Mouse (Mus musculus): ENCODE data around the gene Il17rc. TPM values are rescaled to one million over a fixed set of nuclear protein-coding genes. Genes with fewer than 3 reads are reported as not detected.

The Il17rc gene
- polyA plus RNA-seq, 1 experiment: 10.2 TPM

DNA sequence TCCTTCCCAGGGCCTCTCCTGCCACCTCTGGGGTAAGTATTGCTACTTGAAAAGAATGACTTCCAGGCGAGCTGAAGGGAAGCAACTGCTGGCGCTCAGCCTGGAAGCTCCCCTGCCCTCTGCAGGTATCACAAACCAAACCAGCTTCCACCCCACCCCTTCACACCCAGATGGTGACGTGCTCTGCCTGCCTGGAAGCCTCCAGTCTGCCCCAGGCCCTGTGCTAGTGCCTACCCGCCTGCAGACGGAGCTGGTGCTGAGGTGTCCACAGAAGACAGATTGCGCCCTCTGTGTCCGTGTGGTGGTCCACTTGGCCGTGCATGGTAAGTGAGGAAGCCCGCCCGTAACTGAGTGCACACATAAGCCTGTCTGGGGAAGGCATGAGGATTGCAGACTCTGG, 834 bp downstream of the Il17rc start:
- Histone ChIP-seq H3K4me1 (ENCODE audit: control insufficient read depth, insufficient read depth, insufficient read length, low read length) (peaks cover 15% of the 10 kb centered on the region), H3K4me3 (ENCODE audit: insufficient read depth, low read depth, low read length) (peak overlapping the region; percentile 61; the same call in 1 of the 2 replicates), H3K27ac (replicated peaks; ENCODE audit: low read depth, low read length) (no peak overlapping the region)

DNA sequence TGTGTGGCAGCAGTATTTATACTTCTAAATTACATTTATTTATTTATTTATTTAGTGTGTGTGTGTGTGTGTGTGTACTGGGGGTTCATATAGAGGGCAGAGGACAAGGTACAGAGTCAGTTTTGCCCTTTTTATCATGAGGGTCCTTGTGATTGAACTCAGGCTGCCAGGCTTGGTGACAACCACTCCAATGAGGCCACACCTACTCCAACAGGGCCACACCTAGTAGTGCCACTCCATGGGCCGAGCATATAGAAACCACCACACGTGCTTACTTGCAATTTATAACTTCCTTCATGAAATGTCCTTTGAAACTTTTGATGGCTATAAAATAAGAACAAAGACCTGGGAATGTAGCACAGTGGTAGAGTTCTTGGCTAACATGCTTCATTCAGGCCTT, 2.0 kb downstream of the Il17rc start:
- Histone ChIP-seq H3K27ac (replicated peaks; ENCODE audit: low read depth, low read length) (no peak overlapping the region), H3K4me1 (ENCODE audit: control insufficient read depth, insufficient read depth, insufficient read length, low read length) (peaks cover 15% of the 10 kb centered on the region), H3K4me3 (ENCODE audit: insufficient read depth, low read depth, low read length) (no peak overlapping the region)

DNA sequence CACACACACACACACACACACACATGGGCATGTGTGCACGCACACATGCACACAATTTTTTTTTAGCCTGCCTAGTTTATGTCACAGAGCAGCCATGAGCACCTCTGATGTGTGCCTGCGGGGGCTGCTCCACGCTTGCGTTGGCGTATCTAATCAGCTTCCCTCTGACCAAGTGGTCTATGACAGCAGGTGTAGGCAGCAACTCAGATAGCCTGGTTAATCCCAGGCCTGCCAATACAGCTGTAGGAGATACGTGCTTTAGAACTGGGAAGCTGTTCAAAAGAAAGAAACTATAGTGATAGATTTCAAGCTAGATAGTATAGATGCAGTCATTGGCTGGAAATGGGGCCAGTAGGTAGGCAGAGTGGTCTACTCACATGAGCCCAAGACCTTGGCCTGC, 2.5 kb downstream of the Il17rc start:
- peaks cover 15% of the 10 kb centered on the region for H3K4me1 ChIP-seq (ENCODE audit: control insufficient read depth, insufficient read depth, insufficient read length, low read length)
- H3K27ac ChIP-seq (replicated peaks; ENCODE audit: low read depth, low read length): no peak overlapping the region

DNA sequence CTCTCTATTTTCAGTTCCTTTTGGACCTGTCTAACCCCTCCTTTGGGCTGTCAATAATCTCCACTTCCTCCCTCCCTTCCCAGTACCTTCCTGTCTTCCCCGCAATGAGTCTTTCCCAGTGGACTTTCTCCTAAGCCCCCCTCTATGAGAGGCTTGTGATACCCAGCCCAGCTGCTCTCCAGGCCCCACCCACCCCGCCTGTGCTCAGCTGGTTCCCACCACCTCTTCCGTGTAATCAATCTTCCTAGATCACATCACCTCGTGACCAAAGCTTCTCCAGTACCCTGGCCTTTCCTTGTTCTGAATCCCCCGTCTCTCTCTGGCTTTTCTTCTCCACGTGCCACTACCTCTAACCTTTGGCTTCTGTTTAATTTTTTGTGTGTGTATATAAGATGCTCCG, 6.1 kb downstream of the Il17rc start:
- Histone ChIP-seq H3K27ac (replicated peaks; ENCODE audit: low read depth, low read length) (no peak overlapping the region), H3K4me3 (ENCODE audit: insufficient read depth, low read depth, low read length) (no peak overlapping the region), H3K4me1 (ENCODE audit: control insufficient read depth, insufficient read depth, insufficient read length, low read length) (peaks cover 6% of the 10 kb centered on the region; the same call in 1 of the 2 replicates)

More for the DNA sequence above, 2.5 kb downstream of the Il17rc start:
- no peak overlapping the region for H3K4me3 ChIP-seq (ENCODE audit: insufficient read depth, low read depth, low read length)

DNA sequence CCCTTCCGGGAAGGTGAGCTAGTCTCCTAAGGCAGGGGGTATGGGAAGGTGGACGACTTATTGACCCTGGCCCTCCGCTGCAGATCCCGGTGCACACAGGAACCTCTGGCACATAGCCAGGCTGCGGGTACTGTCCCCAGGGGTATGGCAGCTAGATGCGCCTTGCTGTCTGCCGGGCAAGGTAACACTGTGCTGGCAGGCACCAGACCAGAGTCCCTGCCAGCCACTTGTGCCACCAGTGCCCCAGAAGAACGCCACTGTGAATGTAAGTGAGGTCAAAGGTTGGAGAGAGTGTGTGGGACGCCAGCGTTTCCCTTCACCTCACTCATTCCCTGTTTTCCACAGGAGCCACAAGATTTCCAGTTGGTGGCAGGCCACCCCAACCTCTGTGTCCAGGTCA, 7.7 kb downstream of the Il17rc start:
- H3K27ac ChIP-seq (replicated peaks; ENCODE audit: low read depth, low read length): no peak overlapping the region
- peaks cover 10% of the 10 kb centered on the region; the same call in 1 of the 2 replicates for H3K4me1 ChIP-seq (ENCODE audit: control insufficient read depth, insufficient read depth, insufficient read length, low read length)
- no peak overlapping the region for H3K4me3 ChIP-seq (ENCODE audit: insufficient read depth, low read depth, low read length)

DNA sequence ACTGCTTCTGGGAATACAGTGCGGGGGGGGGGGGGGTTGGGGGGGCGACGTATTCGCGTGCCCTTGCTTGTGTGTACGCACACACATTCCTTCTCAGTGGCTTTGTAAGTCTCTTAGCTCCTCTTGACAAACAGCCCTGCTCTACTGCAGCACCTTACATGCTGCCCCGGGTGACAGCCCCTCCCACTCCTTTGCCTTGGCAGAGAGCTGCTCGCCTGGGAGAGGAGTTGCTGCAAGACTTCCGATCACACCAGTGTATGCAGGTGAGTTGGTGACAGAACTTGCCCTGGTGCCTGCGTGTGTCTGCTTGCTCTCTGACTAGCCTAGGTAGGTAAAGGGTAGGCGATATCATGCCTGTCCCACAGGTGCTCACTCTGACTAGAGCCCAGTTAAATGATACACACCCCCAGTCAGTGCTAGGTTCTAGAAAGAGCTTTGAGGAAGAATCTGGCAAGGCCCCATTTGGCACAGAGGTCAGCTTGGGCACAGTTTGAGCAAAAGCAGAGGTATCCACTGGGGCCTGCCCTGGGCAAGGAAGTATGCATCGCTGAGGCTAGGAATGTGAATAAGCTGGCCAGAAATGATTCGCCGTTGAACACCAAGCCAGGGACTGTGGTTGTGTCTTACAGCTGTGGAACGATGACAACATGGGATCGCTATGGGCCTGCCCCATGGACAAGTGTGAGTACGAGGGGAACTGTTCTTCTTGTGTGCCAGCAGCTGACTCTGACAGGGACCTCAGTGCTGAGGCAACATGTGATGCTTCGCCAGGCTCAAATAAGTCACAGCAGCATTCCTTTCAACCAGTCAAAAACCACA, 9.5 kb downstream of the Il17rc start:
- Histone ChIP-seq H3K4me3 (ENCODE audit: insufficient read depth, low read depth, low read length) (no peak overlapping the region), H3K27ac (replicated peaks; ENCODE audit: low read depth, low read length) (peak overlapping the region; percentile 56), H3K4me1 (ENCODE audit: control insufficient read depth, insufficient read depth, insufficient read length, low read length) (peaks cover 10% of the 10 kb centered on the region; the same call in 1 of the 2 replicates)

DNA sequence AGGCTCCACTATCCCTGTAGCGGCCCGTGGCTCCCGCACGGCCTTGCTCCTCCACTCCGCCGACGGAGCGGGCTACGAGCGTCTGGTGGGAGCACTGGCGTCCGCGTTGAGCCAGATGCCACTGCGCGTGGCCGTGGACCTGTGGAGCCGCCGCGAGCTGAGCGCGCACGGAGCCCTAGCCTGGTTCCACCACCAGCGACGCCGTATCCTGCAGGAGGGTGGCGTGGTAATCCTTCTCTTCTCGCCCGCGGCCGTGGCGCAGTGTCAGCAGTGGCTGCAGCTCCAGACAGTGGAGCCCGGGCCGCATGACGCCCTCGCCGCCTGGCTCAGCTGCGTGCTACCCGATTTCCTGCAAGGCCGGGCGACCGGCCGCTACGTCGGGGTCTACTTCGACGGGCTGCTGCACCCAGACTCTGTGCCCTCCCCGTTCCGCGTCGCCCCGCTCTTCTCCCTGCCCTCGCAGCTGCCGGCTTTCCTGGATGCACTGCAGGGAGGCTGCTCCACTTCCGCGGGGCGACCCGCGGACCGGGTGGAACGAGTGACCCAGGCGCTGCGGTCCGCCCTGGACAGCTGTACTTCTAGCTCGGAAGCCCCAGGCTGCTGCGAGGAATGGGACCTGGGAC, 11.4 kb downstream of the Il17rc start:
- peak overlapping the region; percentile 39 for H3K27ac ChIP-seq (replicated peaks; ENCODE audit: low read depth, low read length)
- peak overlapping the region; percentile 75 for H3K4me3 ChIP-seq (ENCODE audit: insufficient read depth, low read depth, low read length)
- peaks cover 16% of the 10 kb centered on the region for H3K4me1 ChIP-seq (ENCODE audit: control insufficient read depth, insufficient read depth, insufficient read length, low read length)

DNA sequence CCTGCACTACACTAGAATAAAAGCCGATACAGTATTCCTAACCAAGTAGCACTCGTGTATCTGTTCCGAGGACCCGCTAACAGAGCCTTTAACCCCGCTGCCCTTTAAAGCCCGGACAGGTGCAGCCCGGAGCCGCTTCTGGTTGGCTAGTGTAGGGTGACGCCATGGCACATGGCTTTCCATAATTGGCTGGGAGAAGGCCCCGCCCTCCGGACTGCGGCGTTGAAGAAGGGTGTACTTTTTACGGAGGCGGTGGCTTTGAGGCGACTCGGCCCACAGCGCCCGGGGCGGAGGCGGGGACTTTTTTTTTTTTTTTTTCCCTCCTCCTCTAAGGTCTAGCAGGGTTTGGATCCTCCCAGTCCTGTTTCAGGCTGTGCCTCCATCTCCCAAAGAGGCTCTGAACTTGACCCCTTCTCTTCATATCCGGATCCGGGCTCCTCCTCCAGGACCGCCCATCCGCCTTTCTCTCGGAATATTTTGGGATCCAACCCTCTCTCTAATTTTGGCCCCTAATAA, 11.9 kb downstream of the Il17rc start, which contains the start of gene Creld1:
TSS of gene Creld1 (plus strand) at position 198 of the 516 bp plus-strand sequence.
- Histone ChIP-seq H3K27ac (replicated peaks; ENCODE audit: low read depth, low read length) (peak within 1 kb of the TSS; percentile 78), H3K4me1 (ENCODE audit: control insufficient read depth, insufficient read depth, insufficient read length, low read length) (peaks cover 18% of the 10 kb centered on the region), H3K4me3 (ENCODE audit: insufficient read depth, low read depth, low read length) (peak within 1 kb of the TSS; percentile 75)

DNA sequence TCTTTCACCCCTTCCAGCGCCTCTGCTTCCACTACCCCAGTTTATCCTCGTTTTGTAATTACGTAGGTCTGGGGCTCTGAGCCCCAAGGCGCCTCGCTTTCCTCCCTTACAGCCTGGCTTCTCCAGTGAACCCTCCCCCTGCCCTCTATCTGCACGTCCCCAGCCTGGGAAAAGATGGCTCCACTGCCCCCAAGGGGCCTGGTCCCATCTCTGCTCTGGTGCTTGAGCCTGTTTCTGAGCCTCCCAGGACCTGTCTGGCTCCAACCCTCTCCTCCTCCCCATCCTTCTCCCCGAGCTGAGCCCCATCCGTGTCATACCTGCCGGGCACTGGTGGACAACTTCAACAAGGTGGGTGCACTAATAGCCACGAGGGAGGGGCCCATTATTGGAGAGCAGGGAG, 12.5 kb downstream of the Il17rc start:
- peak overlapping the region; percentile 65 for H3K4me3 ChIP-seq (ENCODE audit: insufficient read depth, low read depth, low read length)
- H3K4me1 ChIP-seq (ENCODE audit: control insufficient read depth, insufficient read depth, insufficient read length, low read length): peaks cover 18% of the 10 kb centered on the region
- H3K27ac ChIP-seq (replicated peaks; ENCODE audit: low read depth, low read length): peak overlapping the region; percentile 78

DNA sequence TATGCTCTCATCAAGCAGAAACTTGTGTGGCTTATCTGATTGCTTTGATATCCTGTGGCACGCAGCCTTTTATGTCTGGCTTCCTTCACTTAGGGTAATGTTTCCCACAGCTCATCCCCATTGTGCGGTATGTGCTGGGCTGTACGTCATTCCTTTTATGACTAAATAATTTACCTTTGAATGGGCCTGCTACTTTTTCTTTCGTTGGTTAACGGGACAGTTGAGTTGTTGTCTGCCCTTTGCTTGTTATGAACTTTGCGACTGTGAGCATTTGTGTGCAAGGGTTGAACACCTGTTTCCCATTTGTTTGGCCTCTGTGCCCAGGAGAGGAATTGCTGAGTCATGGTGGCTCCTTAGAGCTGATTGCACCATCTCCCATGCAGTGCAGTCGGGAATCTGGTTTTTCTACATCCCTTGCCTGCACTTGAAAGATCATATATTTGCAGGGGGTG, 15.9 kb downstream of the Il17rc start:
- Histone ChIP-seq H3K4me1 (ENCODE audit: control insufficient read depth, insufficient read depth, insufficient read length, low read length) (peaks cover 13% of the 10 kb centered on the region), H3K4me3 (ENCODE audit: insufficient read depth, low read depth, low read length) (no peak overlapping the region), H3K27ac (replicated peaks; ENCODE audit: low read depth, low read length) (peak overlapping the region; percentile 70)

DNA sequence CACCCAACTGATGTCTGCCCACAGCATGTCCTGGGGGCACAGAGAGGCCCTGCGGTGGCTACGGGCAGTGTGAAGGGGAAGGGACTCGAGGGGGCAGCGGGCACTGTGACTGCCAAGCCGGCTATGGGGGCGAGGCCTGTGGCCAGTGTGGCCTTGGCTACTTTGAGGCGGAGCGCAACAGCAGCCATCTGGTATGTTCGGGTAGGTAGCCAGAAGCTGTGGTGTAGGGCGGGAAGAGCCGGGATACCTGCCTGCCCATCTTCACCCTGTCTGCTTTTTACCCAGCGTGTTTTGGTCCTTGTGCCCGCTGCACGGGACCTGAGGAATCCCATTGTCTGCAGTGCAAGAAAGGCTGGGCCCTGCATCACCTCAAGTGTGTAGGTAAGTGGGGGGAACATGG, 18.2 kb downstream of the Il17rc start:
- Histone ChIP-seq H3K4me1 (ENCODE audit: control insufficient read depth, insufficient read depth, insufficient read length, low read length) (peaks cover 8% of the 10 kb centered on the region; the same call in 1 of the 2 replicates), H3K4me3 (ENCODE audit: insufficient read depth, low read depth, low read length) (no peak overlapping the region), H3K27ac (replicated peaks; ENCODE audit: low read depth, low read length) (no peak overlapping the region)

DNA sequence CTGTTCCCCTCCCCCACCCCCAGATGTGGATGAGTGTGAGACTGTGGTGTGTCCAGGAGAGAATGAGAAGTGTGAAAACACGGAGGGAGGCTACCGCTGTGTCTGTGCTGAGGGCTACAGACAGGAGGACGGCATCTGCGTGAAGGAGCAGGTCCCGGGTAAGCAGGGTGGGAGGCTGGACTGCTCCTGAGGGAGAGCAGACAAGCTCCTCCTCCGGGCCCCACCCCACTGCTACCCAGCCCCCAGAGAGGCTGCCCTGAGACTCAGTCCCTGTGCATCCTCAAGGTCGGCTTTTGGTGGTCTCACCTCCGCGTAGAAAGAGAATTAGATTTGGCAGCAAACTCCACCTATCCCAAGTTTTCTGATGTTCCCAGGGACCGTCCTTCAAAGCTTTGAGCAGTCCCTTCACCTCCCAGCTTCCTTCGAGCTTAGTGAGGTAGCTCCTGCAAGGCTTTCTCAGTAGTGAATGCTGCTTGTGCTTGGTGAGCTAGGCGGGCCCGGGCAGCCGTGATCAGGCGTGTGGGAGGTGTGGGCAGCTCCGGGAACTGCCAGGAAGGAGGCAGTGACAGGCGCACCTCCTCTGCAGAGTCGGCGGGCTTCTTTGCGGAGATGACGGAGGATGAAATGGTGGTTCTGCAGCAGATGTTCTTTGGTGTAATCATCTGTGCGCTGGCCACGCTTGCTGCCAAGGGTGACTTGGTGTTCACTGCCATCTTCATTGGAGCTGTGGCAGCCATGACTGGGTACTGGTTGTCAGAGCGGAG, 21.1 kb downstream of the Il17rc start:
- Histone ChIP-seq H3K4me1 (ENCODE audit: control insufficient read depth, insufficient read depth, insufficient read length, low read length) (peaks cover 5% of the 10 kb centered on the region), H3K27ac (replicated peaks; ENCODE audit: low read depth, low read length) (no peak overlapping the region), H3K4me3 (ENCODE audit: insufficient read depth, low read depth, low read length) (no peak overlapping the region)

DNA sequence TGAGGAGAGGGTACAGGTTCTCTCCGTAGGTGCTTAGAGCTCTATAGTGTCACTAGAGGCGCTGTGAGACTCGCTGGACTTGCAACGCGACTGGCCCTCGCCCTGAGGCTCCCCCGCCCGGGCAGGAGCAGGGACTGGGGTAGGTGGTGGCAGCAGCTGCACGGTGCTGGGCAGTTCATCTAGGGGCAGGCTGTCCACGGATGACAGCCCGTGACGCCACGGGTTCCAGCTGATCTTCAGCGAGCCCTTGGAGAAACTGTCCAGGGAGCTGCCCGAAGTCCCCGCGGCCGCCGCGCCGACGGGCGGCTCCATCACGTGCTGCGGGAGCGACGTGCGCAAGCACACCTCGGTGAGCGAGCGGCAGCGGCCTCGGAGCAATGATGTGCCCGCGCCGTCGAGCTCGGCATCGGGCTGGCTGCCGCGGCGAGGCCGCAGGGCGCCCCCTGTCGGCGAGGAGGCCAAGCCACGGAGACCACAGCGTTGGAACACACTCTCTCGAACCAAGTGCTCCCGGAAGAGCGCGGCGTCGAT, 23.1 kb downstream of the Il17rc start:
- Histone ChIP-seq H3K4me1 (ENCODE audit: control insufficient read depth, insufficient read depth, insufficient read length, low read length) (no peaks in the 10 kb centered on the region; the same call in 1 of the 2 replicates), H3K27ac (replicated peaks; ENCODE audit: low read depth, low read length) (peak overlapping the region; percentile 47; the same call in 1 of the 2 replicates), H3K4me3 (ENCODE audit: insufficient read depth, low read depth, low read length) (peak overlapping the region; percentile 69)

DNA sequence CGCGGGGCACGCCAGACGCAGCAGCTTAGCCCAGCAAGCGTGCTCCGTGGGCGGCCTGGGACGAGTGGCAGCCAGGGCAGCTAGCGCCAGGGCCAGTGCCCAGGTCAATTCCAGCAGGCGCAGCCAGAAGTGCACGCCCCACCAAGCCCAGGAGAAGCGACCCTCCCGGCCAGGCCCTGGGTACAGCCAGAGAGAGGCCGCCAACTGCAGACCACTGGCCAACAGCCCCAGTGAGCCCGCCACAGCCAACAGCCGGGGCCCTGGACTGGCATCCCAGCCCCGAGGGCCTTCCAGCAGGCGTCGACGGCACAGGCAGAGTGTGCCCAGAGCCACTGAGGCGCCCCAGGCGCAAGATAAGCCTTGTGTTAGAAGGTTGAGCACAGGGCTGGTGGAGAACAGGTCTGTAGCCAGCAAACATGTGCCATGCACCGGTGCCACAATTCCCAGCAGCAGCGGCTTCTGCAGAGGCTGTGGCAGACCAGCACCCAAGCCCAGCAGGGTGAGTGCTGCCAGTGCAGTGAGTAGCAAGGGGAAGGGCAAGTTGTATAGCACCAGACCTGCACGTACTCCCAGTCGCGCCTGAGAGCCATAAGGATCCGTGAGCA, 23.9 kb downstream of the Il17rc start:
- Histone ChIP-seq H3K4me3 (ENCODE audit: insufficient read depth, low read depth, low read length) (peak overlapping the region; percentile 69), H3K27ac (replicated peaks; ENCODE audit: low read depth, low read length) (no peak overlapping the region), H3K4me1 (ENCODE audit: control insufficient read depth, insufficient read depth, insufficient read length, low read length) (no peaks in the 10 kb centered on the region; the same call in 1 of the 2 replicates)

All from brown adipose tissue, adult 24 weeks (tissue).